Mouse (Mus musculus) stomach, embryonic 16.5 days (tissue): ENCODE measurements around the gene Rrp15. TPM values are rescaled to one million over a fixed set of nuclear protein-coding genes. Genes with fewer than 3 reads are reported as not detected.

Source experiments
- ATAC-seq: fragments of 200-750 bp; cut with Nextera tagmentation; 2 replicates; pipeline ENCODE4 v1.8.0; 2017; ENCODE audit warnings: moderate number of reproducible peaks, moderate TSS enrichment; ENCODE audit not compliant: insufficient read depth, low FRiP score
- H3K27ac ChIP-seq: fragments of 300-500 bp; sonication (generic); 2 replicates; pipeline ENCODE4 v1.5.1; 2014; ENCODE audit warnings: low read length
- H3K27me3 ChIP-seq: fragments of 300-500 bp; sonication (generic); 2 replicates; pipeline ENCODE4 v1.6.1; 2014; ENCODE audit warnings: low read length, control low read depth, mixed read lengths; ENCODE audit not compliant: control insufficient read depth, insufficient read depth
- H3K36me3 ChIP-seq: fragments of 300-500 bp; sonication (generic); 2 replicates; pipeline ENCODE4 v1.6.1; 2014; ENCODE audit warnings: low read length; ENCODE audit not compliant: control insufficient read depth, insufficient read depth
- H3K4me1 ChIP-seq: fragments of 300-500 bp; sonication (generic); 2 replicates; pipeline ENCODE4 v1.6.1; 2014; ENCODE audit warnings: low read length, control low read depth, mixed read lengths; ENCODE audit not compliant: control insufficient read depth, insufficient read depth
- H3K4me2 ChIP-seq: fragments of 300-500 bp; sonication (generic); 2 replicates; pipeline ENCODE4 v1.6.1; 2014; ENCODE audit warnings: low read depth, low read length, mixed read lengths
- H3K4me3 ChIP-seq: fragments of 300-500 bp; sonication (generic); replicated peaks from 2 replicates; pipeline ENCODE4 v1.5.1; 2014; ENCODE audit warnings: mild to moderate bottlenecking, low read length
- H3K9ac ChIP-seq: fragments of 300-500 bp; sonication (generic); 2 replicates; pipeline ENCODE4 v1.6.1; 2014; ENCODE audit warnings: low read length
- H3K9me3 ChIP-seq: fragments of 300-500 bp; sonication (generic); replicated peaks from 2 replicates; pipeline ENCODE4 v1.6.1; 2016; ENCODE audit warnings: low read length, control low read depth; ENCODE audit not compliant: control insufficient read depth
- WGBS: fragments of 180-500 bp; shearing (Covaris S2); extraction: QIAGEN DNeasy Blood & Tissue Kit; methylation state at CpG from one replicate; pipeline ENCODE4 v1.1.7; 2014; 5-methylcytosine and 5-hydroxymethylcytosine counted together
- polyA plus RNA-seq: library from polyadenylated mRNA; unstranded; fragments of >200 nt; fragmentation: Nextera tagmentation; extraction: Ambion mirVana; gene quantifications from 2 replicates; pipeline ENCODE4 v1.2.1, GENCODE M21; 2015

Rrp15 gene
- polyA plus RNA-seq, result 51.1 and 53.7 TPM in 2 replicates

GRCm38 (mm10) chr1:186748724-186749653, at the start of gene Rrp15:
Gene Rrp15, minus strand, starts transcription at chr1:186749358.
- no peaks in the 10 kb centered on the region for H3K9me3 ChIP-seq
- under 1% methylated on average over 46 of the region's 46 CpGs for WGBS

DNA sequence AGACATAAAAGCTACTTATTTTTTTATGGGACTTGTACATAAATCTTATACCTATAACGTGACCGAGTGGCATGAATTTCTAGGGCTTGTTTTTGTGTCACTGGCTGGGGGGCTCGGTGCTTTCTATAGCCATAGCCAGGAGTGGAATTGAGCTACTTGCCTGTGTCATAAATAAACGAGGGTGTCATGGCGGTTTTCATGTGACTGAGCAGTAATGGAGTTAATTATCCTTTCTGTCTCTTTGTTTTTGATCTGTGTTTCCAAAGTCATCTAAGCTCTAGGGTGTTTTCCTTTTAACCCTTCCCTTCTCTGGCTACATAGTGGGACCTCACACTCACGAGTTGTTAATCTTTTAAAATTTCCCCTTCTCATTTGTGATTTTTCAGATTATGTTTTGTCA, 48.8 kb upstream of the Rrp15 start:
- no peaks in the 10 kb centered on the region for H3K9me3 ChIP-seq
- no peak for ATAC-seq
- no peaks in the 10 kb centered on the region for H3K36me3 ChIP-seq
- no peak overlapping the region for H3K4me2 ChIP-seq
- H3K4me1 ChIP-seq, result no peaks in the 10 kb centered on the region
- no peaks in the 10 kb centered on the region for H3K27me3 ChIP-seq
- 63% methylated on average over 6 of the region's 6 CpGs for WGBS
- no peak overlapping the region for H3K4me3 ChIP-seq
- H3K27ac ChIP-seq, result no peak overlapping the region
- H3K9ac ChIP-seq, result no peak overlapping the region

More at GRCm38 (mm10) chr1:186748724-186749653, at the start of gene Rrp15:
- Histone ChIP-seq H3K9ac (peak within 1 kb of the TSS; percentile 89), H3K4me1 (peaks cover 16% of the 10 kb centered on the region), H3K27ac (peak within 1 kb of the TSS; percentile 82), H3K27me3 (no peaks in the 10 kb centered on the region), H3K4me2 (peak within 1 kb of the TSS; percentile 82), H3K36me3 (no peaks in the 10 kb centered on the region), H3K4me3 (peak within 1 kb of the TSS; percentile 86)
- peak; percentile 94 for ATAC-seq

DNA sequence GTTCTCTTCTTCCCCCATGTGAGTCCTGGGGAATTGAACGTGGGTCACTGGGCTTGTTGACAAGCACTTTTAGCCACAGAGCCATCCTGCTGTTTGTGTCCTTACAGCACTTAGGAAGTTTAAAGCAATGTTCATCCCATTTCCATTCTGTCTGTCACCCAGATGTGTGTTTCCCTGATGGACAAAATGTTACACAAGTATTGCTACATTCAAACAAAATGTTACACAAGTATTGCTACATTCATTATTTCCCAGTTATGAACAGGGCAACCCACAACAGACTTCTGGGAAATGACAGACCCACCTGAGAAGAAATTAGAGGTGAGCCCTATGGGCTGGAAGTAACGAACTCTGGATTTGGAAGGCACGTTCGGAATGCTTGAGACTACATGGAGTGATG, 36.2 kb upstream of the Rrp15 start:
- H3K4me2 ChIP-seq, result no peak overlapping the region
- H3K27me3 ChIP-seq, result no peaks in the 10 kb centered on the region
- WGBS, result 80% methylated on average over 4 of the region's 4 CpGs
- no peak overlapping the region for H3K9ac ChIP-seq
- H3K4me3 ChIP-seq, result no peak overlapping the region
- no peak for ATAC-seq
- no peaks in the 10 kb centered on the region for H3K9me3 ChIP-seq
- no peaks in the 10 kb centered on the region for H3K4me1 ChIP-seq
- no peaks in the 10 kb centered on the region for H3K36me3 ChIP-seq
- H3K27ac ChIP-seq, result no peak overlapping the region

DNA sequence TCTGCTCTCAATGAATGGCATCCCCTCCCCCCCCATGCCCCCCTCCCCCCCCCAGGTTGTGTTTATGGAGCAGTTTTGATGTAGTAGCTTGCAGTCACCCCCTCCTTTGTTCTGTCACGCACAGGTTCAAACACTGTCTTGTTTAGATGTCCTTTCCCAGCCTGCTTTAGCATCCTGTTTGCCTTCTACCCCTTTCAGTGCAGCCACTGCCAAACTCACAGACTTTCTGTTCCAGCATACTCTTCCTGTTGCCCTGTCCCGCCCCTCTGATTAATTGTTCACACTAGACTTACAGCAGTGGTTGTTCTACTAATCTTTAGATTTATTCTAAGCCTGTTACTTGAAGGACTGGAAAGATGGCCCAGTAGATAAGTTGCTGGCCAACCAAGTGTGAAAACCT, 31.7 kb upstream of the Rrp15 start:
- no peak overlapping the region for H3K9ac ChIP-seq
- no peak overlapping the region for H3K4me2 ChIP-seq
- no peaks in the 10 kb centered on the region for H3K36me3 ChIP-seq
- no peaks in the 10 kb centered on the region for H3K9me3 ChIP-seq
- no peaks in the 10 kb centered on the region for H3K4me1 ChIP-seq
- 51% methylated on average over 2 of the region's 2 CpGs for WGBS
- H3K27ac ChIP-seq, result no peak overlapping the region
- no peaks in the 10 kb centered on the region for H3K27me3 ChIP-seq
- H3K4me3 ChIP-seq, result no peak overlapping the region
- no peak for ATAC-seq

GRCm38 (mm10) chr1:186773124-186773523, 24.0 kb upstream of the Rrp15 start:
- Histone ChIP-seq H3K4me3 (no peak overlapping the region), H3K4me2 (no peak overlapping the region), H3K9ac (no peak overlapping the region), H3K27ac (no peak overlapping the region), H3K4me1 (no peaks in the 10 kb centered on the region), H3K27me3 (no peaks in the 10 kb centered on the region), H3K9me3 (no peaks in the 10 kb centered on the region), H3K36me3 (no peaks in the 10 kb centered on the region)
- no peak for ATAC-seq
- WGBS, result 71% methylated on average over 3 of the region's 3 CpGs

GRCm38 (mm10) chr1:186772547-186773077, 23.5 kb upstream of the Rrp15 start:
- ATAC-seq, result no peak
- Histone ChIP-seq H3K9ac (no peak overlapping the region), H3K36me3 (no peaks in the 10 kb centered on the region), H3K4me3 (no peak overlapping the region), H3K27ac (no peak overlapping the region), H3K27me3 (no peaks in the 10 kb centered on the region), H3K4me1 (no peaks in the 10 kb centered on the region), H3K4me2 (no peak overlapping the region), H3K9me3 (no peaks in the 10 kb centered on the region)
- WGBS, result 58% methylated on average over 8 of the region's 8 CpGs

- Histone ChIP-seq H3K27ac (no peak overlapping the region), H3K9me3 (no peaks in the 10 kb centered on the region), H3K36me3 (no peaks in the 10 kb centered on the region), H3K27me3 (no peaks in the 10 kb centered on the region), H3K4me3 (no peak overlapping the region), H3K4me2 (no peak overlapping the region), H3K9ac (no peak overlapping the region), H3K4me1 (no peaks in the 10 kb centered on the region)
- WGBS, result 71% methylated on average over 6 of the region's 6 CpGs
- no peak for ATAC-seq
These were observed 22.8 kb upstream of the Rrp15 start for GRCm38 (mm10) chr1:186772005-186772404.

DNA sequence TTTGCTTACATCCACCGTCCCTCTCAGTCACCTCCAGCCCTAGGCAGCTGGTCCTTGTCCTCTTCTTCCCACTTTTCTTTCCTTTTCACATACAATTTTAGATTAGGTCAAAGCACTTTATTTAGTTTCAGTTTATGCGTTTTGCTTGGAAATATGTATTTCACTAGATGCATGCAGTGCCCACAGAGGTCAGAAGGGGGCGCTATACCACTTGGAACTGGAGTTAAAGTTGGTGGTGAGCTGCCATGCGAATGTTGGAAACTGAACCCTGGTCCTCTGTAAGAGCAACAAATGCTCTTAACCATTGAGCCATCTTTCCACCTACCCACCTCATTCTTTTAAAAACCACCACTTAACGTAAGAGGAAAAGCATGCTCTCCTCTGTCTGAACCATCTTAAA, 21.5 kb upstream of the Rrp15 start:
- 69% methylated on average over 5 of the region's 5 CpGs for WGBS
- ATAC-seq, result no peak
- H3K27ac ChIP-seq, result no peak overlapping the region
- no peaks in the 10 kb centered on the region for H3K36me3 ChIP-seq
- no peak overlapping the region for H3K9ac ChIP-seq
- no peak overlapping the region for H3K4me2 ChIP-seq
- no peaks in the 10 kb centered on the region for H3K9me3 ChIP-seq
- H3K27me3 ChIP-seq, result no peaks in the 10 kb centered on the region
- H3K4me3 ChIP-seq, result no peak overlapping the region
- no peaks in the 10 kb centered on the region for H3K4me1 ChIP-seq

DNA sequence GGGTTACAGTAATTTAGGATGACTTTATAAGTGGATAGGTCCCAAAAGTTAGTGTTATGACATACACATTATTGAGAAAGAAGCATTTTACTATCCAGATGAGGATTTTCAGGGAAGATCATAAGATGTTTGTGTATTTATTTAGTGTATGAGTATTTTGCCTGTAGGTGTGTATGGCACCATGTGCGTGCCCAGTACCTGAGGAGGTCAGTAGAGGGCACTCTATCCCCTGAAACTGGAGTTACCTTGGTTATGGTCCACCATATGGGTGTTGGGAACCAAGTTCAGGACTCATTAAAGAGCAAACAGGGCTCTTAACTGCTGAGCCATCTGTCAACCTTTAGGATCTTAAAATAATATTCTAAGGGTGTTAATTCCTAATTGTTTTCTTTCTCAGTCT, 19.2 kb upstream of the Rrp15 start:
- ATAC-seq, result no peak
- 86% methylated on average over 1 of the region's 1 CpGs for WGBS
- H3K27me3 ChIP-seq, result no peaks in the 10 kb centered on the region
- no peak overlapping the region for H3K9ac ChIP-seq
- H3K4me1 ChIP-seq, result no peaks in the 10 kb centered on the region
- H3K27ac ChIP-seq, result no peak overlapping the region
- no peak overlapping the region for H3K4me3 ChIP-seq
- H3K9me3 ChIP-seq, result no peaks in the 10 kb centered on the region
- no peak overlapping the region for H3K4me2 ChIP-seq
- H3K36me3 ChIP-seq, result no peaks in the 10 kb centered on the region
